Mouse (Mus musculus): ENCODE results near the gene Shc1. TPM values are rescaled to one million over a fixed set of nuclear protein-coding genes. Genes with fewer than 3 reads are reported as not detected.
A peak's percentile ranks its signal among the peaks of the same experiment; 100 is the strongest.

Shc1 gene
- polyA plus RNA-seq (2015; fragmentation: Nextera tagmentation; extraction: Ambion mirVana), result 91.4 and 93.3 TPM in 2 replicates

DNA sequence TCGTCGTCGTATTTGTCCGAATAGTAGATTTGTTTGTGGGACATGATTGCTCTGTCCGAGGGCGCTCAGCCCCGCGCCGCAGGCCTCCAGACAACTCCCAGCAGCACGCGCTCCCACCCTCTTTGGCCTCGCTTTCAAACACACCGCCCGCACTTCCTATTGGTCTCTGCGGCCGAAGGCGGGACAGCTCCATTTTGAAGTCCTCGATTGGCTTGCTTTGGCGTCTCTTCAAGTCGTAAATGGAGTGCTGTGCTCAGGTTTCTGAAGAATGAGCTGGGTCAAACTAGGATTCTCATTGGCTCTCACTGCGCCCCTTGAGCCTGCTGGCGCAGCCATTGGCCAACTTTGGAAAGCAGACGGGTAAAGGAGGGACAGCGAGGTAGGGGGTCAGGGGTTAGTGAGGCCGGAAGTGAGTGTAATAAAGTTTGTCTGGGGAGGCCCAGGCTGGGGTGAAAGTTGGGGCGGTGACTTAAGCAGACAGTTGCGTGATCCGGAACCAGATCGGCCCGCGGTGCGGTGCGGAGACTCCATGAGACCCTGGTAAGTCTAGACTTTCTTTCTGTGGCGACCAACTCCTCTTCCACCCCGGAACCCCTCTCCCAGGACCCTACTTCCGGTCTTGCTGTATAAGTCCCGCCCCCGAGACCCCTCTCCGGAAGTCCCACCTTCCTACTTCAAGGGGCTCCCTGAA, at the start of gene Shc1, which contains the start of gene Cks1b:
Shc1 (plus strand) TSS at position 274 of the 691 bp plus-strand sequence.
Cks1b (minus strand) TSS at position 214 of the 691 bp plus-strand sequence.
- peak within 1 kb of the TSS; percentile 89 for H3K4me2 ChIP-seq
- H3K4me1 ChIP-seq, result peaks cover 48% of the 10 kb centered on the region
- whole genome bisulfite sequencing, result under 1% methylated on average over 39 of the region's 39 CpGs
- peak; percentile 89 for ATAC-seq (ENCODE audit: insufficient number of reproducible peaks, insufficient read depth, low FRiP score, low TSS enrichment, low read depth)
- peaks cover 27% of the 10 kb centered on the region for H3K36me3 ChIP-seq
- no peaks in the 10 kb centered on the region for H3K9me3 ChIP-seq
- peak within 1 kb of the TSS; percentile 52 for H3K4me3 ChIP-seq
- H3K27ac ChIP-seq, result peak within 1 kb of the TSS; percentile 98
- H3K9ac ChIP-seq, result peak within 1 kb of the TSS; percentile 76
- H3K27me3 ChIP-seq, result no peaks in the 10 kb centered on the region

- peaks cover 8% of the 10 kb centered on the region for H3K4me1 ChIP-seq
- no peaks in the 10 kb centered on the region for H3K27me3 ChIP-seq
- no peak overlapping the region for H3K9ac ChIP-seq
- no peak overlapping the region for H3K4me2 ChIP-seq
- no peak overlapping the region for H3K27ac ChIP-seq
- no peak overlapping the region for H3K4me3 ChIP-seq
- ATAC-seq (ENCODE audit: insufficient number of reproducible peaks, insufficient read depth, low FRiP score, low TSS enrichment, low read depth), result no peak
- H3K36me3 ChIP-seq, result no peaks in the 10 kb centered on the region
- no peaks in the 10 kb centered on the region for H3K9me3 ChIP-seq
- 40% methylated on average over 5 of the region's 5 CpGs for WGBS
These were observed 44.5 kb upstream of the Shc1 start for GRCm38 (mm10) chr3:89373581-89374231.

- ATAC-seq (ENCODE audit: insufficient number of reproducible peaks, insufficient read depth, low FRiP score, low TSS enrichment, low read depth), result no peak
- Histone ChIP-seq H3K36me3 (peaks cover 5% of the 10 kb centered on the region; the same call in 1 of the 2 replicates), H3K4me1 (peaks cover 14% of the 10 kb centered on the region), H3K4me3 (peak overlapping the region; percentile 55), H3K27ac (0 out of 2 replicates have a peak overlapping the region, but pooled peaks have one; percentile 51), H3K9ac (no peak overlapping the region), H3K9me3 (no peaks in the 10 kb centered on the region), H3K4me2 (peak overlapping the region; percentile 71), H3K27me3 (no peaks in the 10 kb centered on the region)
- WGBS, result 79% methylated on average over 4 of the region's 4 CpGs
These were observed 40.4 kb upstream of the Shc1 start for GRCm38 (mm10) chr3:89377831-89378230.

GRCm38 (mm10) chr3:89378394-89379067, 39.7 kb upstream of the Shc1 start:
- Histone ChIP-seq H3K4me3 (peak overlapping the region; percentile 55), H3K4me1 (peaks cover 14% of the 10 kb centered on the region), H3K9me3 (no peaks in the 10 kb centered on the region), H3K27me3 (no peaks in the 10 kb centered on the region), H3K36me3 (peaks cover 5% of the 10 kb centered on the region; the same call in 1 of the 2 replicates), H3K27ac (peak overlapping the region; percentile 51), H3K9ac (peak overlapping the region; percentile 75), H3K4me2 (peak overlapping the region; percentile 71)
- WGBS, result under 1% methylated on average over 28 of the region's 29 CpGs
- peak; percentile 78 for ATAC-seq (ENCODE audit: insufficient number of reproducible peaks, insufficient read depth, low FRiP score, low TSS enrichment, low read depth)

GRCm38 (mm10) chr3:89379388-89380131, 38.7 kb upstream of the Shc1 start:
- no peak overlapping the region for H3K4me2 ChIP-seq
- no peaks in the 10 kb centered on the region for H3K9me3 ChIP-seq
- peaks cover 5% of the 10 kb centered on the region; the same call in 1 of the 2 replicates for H3K36me3 ChIP-seq
- no peak overlapping the region for H3K4me3 ChIP-seq
- no peaks in the 10 kb centered on the region for H3K27me3 ChIP-seq
- peaks cover 19% of the 10 kb centered on the region for H3K4me1 ChIP-seq
- no peak for ATAC-seq (ENCODE audit: insufficient number of reproducible peaks, insufficient read depth, low FRiP score, low TSS enrichment, low read depth)
- H3K27ac ChIP-seq, result no peak overlapping the region
- 86% methylated on average over 31 of the region's 31 CpGs for WGBS
- H3K9ac ChIP-seq, result no peak overlapping the region

DNA sequence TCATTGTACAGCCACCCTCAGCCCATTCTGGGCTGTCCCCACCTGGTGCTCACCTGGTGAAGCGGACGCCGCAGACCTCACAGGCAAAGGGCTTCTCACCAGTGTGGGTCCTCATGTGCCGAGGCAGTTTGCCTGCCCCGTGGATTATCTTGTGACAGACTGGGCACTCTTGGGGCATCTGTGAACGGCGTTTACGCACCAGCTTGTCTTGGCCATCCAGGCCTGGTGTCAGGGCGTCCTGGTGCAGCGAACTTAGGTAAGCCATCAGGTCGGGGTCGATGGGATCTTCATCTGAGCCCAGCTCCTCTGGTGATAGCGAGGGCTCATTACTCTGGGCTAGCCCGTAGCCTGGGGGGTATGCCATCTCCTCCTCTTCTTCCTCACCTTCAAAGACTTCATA, 38.0 kb upstream of the Shc1 start:
- Histone ChIP-seq H3K4me3 (no peak overlapping the region), H3K36me3 (peaks cover 5% of the 10 kb centered on the region; the same call in 1 of the 2 replicates), H3K27me3 (no peaks in the 10 kb centered on the region), H3K27ac (no peak overlapping the region), H3K4me2 (no peak overlapping the region), H3K9ac (no peak overlapping the region), H3K9me3 (no peaks in the 10 kb centered on the region), H3K4me1 (peaks cover 26% of the 10 kb centered on the region)
- WGBS, result 91% methylated on average over 14 of the region's 14 CpGs
- ATAC-seq (ENCODE audit: insufficient number of reproducible peaks, insufficient read depth, low FRiP score, low TSS enrichment, low read depth), result no peak

- H3K4me1 ChIP-seq, result peaks cover 30% of the 10 kb centered on the region
- peaks cover 5% of the 10 kb centered on the region; the same call in 1 of the 2 replicates for H3K36me3 ChIP-seq
- no peak overlapping the region for H3K27ac ChIP-seq
- H3K27me3 ChIP-seq, result no peaks in the 10 kb centered on the region
- WGBS, result 90% methylated on average over 18 of the region's 18 CpGs
- no peaks in the 10 kb centered on the region for H3K9me3 ChIP-seq
- H3K9ac ChIP-seq, result no peak overlapping the region
- H3K4me2 ChIP-seq, result no peak overlapping the region
- no peak overlapping the region for H3K4me3 ChIP-seq
- no peak for ATAC-seq (ENCODE audit: insufficient number of reproducible peaks, insufficient read depth, low FRiP score, low TSS enrichment, low read depth)
These were observed 37.5 kb upstream of the Shc1 start for GRCm38 (mm10) chr3:89380711-89381110.

DNA sequence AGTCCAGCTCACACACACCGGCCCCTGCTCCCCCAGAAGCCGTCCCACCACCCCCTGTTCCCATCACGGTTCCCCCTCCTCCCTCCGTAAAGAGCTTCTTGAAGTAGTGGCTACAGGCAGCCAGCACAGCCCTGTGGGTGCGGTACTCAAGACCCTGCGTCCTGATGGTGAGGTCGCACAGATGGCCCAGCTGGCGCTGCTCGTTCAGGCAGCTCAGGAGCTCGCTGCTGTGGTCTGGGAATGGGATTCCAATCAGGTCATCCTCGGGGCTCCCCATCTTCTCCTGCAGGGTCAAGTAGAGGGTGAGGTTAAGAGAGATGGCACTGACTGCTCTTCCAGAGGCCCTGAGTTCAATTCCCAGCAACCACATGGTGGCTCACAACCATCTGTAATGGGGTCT, 37.0 kb upstream of the Shc1 start:
- Histone ChIP-seq H3K36me3 (peaks cover 5% of the 10 kb centered on the region; the same call in 1 of the 2 replicates), H3K9ac (no peak overlapping the region), H3K9me3 (no peaks in the 10 kb centered on the region), H3K27ac (no peak overlapping the region), H3K4me3 (no peak overlapping the region), H3K27me3 (no peaks in the 10 kb centered on the region), H3K4me2 (no peak overlapping the region), H3K4me1 (peaks cover 31% of the 10 kb centered on the region)
- WGBS, result 84% methylated on average over 11 of the region's 11 CpGs
- no peak for ATAC-seq (ENCODE audit: insufficient number of reproducible peaks, insufficient read depth, low FRiP score, low TSS enrichment, low read depth)

GRCm38 (mm10) chr3:89382033-89382882, 36.0 kb upstream of the Shc1 start:
- ATAC-seq (ENCODE audit: insufficient number of reproducible peaks, insufficient read depth, low FRiP score, low TSS enrichment, low read depth), result no peak
- no peak overlapping the region for H3K4me3 ChIP-seq
- H3K9ac ChIP-seq, result no peak overlapping the region
- H3K4me2 ChIP-seq, result no peak overlapping the region
- H3K9me3 ChIP-seq, result no peaks in the 10 kb centered on the region
- whole genome bisulfite sequencing, result 86% methylated on average over 9 of the region's 9 CpGs
- H3K27ac ChIP-seq, result no peak overlapping the region
- peaks cover 40% of the 10 kb centered on the region for H3K4me1 ChIP-seq
- H3K36me3 ChIP-seq, result peaks cover 5% of the 10 kb centered on the region; the same call in 1 of the 2 replicates
- H3K27me3 ChIP-seq, result no peaks in the 10 kb centered on the region

DNA sequence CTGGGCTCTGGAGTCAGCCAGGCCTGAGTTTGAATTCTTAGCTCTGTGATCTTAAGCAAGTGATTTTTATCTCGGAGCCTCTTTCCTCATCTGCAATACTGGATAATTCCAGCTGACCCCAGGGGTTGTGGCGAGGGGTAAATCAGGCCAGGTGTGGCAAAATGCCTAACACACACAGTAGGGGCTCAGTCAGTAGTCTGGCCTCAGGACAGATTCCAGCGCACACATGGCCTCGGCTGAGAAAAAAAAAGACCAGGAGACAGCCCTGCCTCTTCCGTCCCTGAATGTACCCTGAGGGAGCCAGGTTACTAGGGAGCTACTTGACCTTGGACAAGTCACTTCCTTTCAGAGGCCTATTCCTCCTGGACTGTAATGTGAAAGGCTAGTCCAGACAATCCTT, 35.3 kb upstream of the Shc1 start:
- H3K4me3 ChIP-seq, result no peak overlapping the region
- ATAC-seq (ENCODE audit: insufficient number of reproducible peaks, insufficient read depth, low FRiP score, low TSS enrichment, low read depth), result no peak
- no peak overlapping the region for H3K4me2 ChIP-seq
- H3K27ac ChIP-seq, result no peak overlapping the region
- peaks cover 44% of the 10 kb centered on the region for H3K4me1 ChIP-seq
- H3K36me3 ChIP-seq, result peaks cover 5% of the 10 kb centered on the region; the same call in 1 of the 2 replicates
- H3K27me3 ChIP-seq, result no peaks in the 10 kb centered on the region
- H3K9me3 ChIP-seq, result no peaks in the 10 kb centered on the region
- WGBS, result 59% methylated on average over 5 of the region's 5 CpGs
- no peak overlapping the region for H3K9ac ChIP-seq
